Mouse (Mus musculus) urinary bladder, postnatal 14 days (tissue): ENCODE measurements around the gene Ttc37.
A peak's percentile ranks its signal among the peaks of the same experiment; 100 is the strongest.

ENCODE experiments used
- DNase-seq: peaks from one replicate; pipeline ENCODE4 v3.0.0; 2021; ENCODE audit warnings: low spot score

Gene Ttc37

GRCm38 (mm10) chr13:76098493-76099303 lies at the start of gene Ttc37, which contains the start of gene Arsk:
TSS of gene Ttc37 (plus strand) at chr13:76098734.
TSS of gene Arsk (minus strand) at chr13:76098660.
- peak; percentile 95 for DNase-seq

- no peak for DNase-seq
Measured at GRCm38 (mm10) chr13:76055391-76056232, 42.9 kb upstream of the Ttc37 start.

GRCm38 (mm10) chr13:76056261-76056724 lies 42.2 kb upstream of the Ttc37 start:
- DNase-seq, result peak; percentile 47

GRCm38 (mm10) chr13:76056896-76057266 lies 41.7 kb upstream of the Ttc37 start, which contains the start of gene Gpr150:
TSS of gene Gpr150 (minus strand) at chr13:76056996.
- no peak for DNase-seq

GRCm38 (mm10) chr13:76057267-76058069 lies 41.1 kb upstream of the Ttc37 start:
- no peak for DNase-seq

GRCm38 (mm10) chr13:76059591-76059990 lies 38.9 kb upstream of the Ttc37 start:
- no peak for DNase-seq

- no peak for DNase-seq
Measured at GRCm38 (mm10) chr13:76062126-76062525, 36.4 kb upstream of the Ttc37 start.

GRCm38 (mm10) chr13:76062569-76062968 lies 36.0 kb upstream of the Ttc37 start:
- no peak for DNase-seq

- DNase-seq, result no peak
Measured at GRCm38 (mm10) chr13:76063548-76063947, 35.0 kb upstream of the Ttc37 start.

- no peak for DNase-seq
Measured at GRCm38 (mm10) chr13:76064363-76064945, 34.1 kb upstream of the Ttc37 start.

GRCm38 (mm10) chr13:76074323-76074722 lies 24.2 kb upstream of the Ttc37 start:
- DNase-seq, result no peak

- peak; percentile 40 for DNase-seq
Measured at GRCm38 (mm10) chr13:76098116-76098492, 430 bp upstream of the Ttc37 start.

GRCm38 (mm10) chr13:76101989-76102388 lies 3.5 kb downstream of the Ttc37 start:
- no peak for DNase-seq

GRCm38 (mm10) chr13:76109069-76109824 lies 10.7 kb downstream of the Ttc37 start:
- no peak for DNase-seq

- DNase-seq, result no peak
Measured at GRCm38 (mm10) chr13:76128799-76129198, 30.3 kb downstream of the Ttc37 start.

GRCm38 (mm10) chr13:76132415-76132814 lies 33.9 kb downstream of the Ttc37 start:
- no peak for DNase-seq

GRCm38 (mm10) chr13:76138862-76139261 lies 40.3 kb downstream of the Ttc37 start:
- no peak for DNase-seq

GRCm38 (mm10) chr13:76141117-76141808 lies 42.7 kb downstream of the Ttc37 start:
- DNase-seq, result no peak

- DNase-seq, result no peak
Measured at GRCm38 (mm10) chr13:76150483-76150882, 51.9 kb downstream of the Ttc37 start.

- no peak for DNase-seq
Measured at GRCm38 (mm10) chr13:76157099-76157498, 58.6 kb downstream of the Ttc37 start.
